Mouse (Mus musculus) midbrain, embryonic 15.5 days (tissue): Measurements from ENCODE around the gene Cntnap5a. TPM values are rescaled to one million over a fixed set of nuclear protein-coding genes. Genes with fewer than 3 reads are reported as not detected.

ENCODE experiments used
- ATAC-seq: fragments of 200-750 bp; cut with Nextera tagmentation; replicated peaks from 2 replicates; pipeline ENCODE4 v1.8.0; 2017; ENCODE audit warnings: moderate TSS enrichment
- H3K27ac ChIP-seq: fragments of 300-500 bp; sonication (generic); 2 replicates; pipeline ENCODE4 v1.5.1; 2015; ENCODE audit warnings: mild to moderate bottlenecking, inconsistent platforms
- H3K27me3 ChIP-seq: fragments of 300-500 bp; sonication (generic); replicated peaks from 2 replicates; pipeline ENCODE4 v1.6.1; 2015; ENCODE audit warnings: inconsistent platforms
- H3K36me3 ChIP-seq: fragments of 300-500 bp; sonication (generic); replicated peaks from 2 replicates; pipeline ENCODE4 v1.6.1; 2015; ENCODE audit warnings: inconsistent platforms
- H3K4me1 ChIP-seq: fragments of 300-500 bp; sonication (generic); 2 replicates; pipeline ENCODE4 v1.6.1; 2015; ENCODE audit warnings: inconsistent platforms
- H3K4me2 ChIP-seq: fragments of 300-500 bp; sonication (generic); 2 replicates; pipeline ENCODE4 v1.6.1; 2015; ENCODE audit warnings: inconsistent platforms, mild to moderate bottlenecking, moderate library complexity
- H3K4me3 ChIP-seq: fragments of 300-500 bp; sonication (generic); 2 replicates; pipeline ENCODE4 v1.5.1; 2015; ENCODE audit warnings: mild to moderate bottlenecking, inconsistent platforms
- H3K9ac ChIP-seq: fragments of 300-500 bp; sonication (generic); 2 replicates; pipeline ENCODE4 v1.6.1; 2015; ENCODE audit warnings: mild to moderate bottlenecking, inconsistent platforms
- H3K9me3 ChIP-seq: fragments of 300-500 bp; sonication (generic); 2 replicates; pipeline ENCODE4 v1.6.1; 2016; ENCODE audit warnings: inconsistent platforms
- WGBS: fragments of 180-500 bp; shearing (Covaris S2); methylation state at CpG from one replicate; pipeline ENCODE4 v1.1.7; 2015; ENCODE audit warnings: mixed read lengths; 5-methylcytosine and 5-hydroxymethylcytosine counted together
- polyA plus RNA-seq: library from polyadenylated mRNA; unstranded; fragments of >200 nt; fragmentation: Nextera tagmentation; extraction: Ambion mirVana; gene quantifications from 2 replicates; pipeline ENCODE4 v1.2.1, GENCODE M21; 2015

Cntnap5a gene
- polyA plus RNA-seq, 1 experiment from 2014 or later = 2.8 TPM

- 56% methylated on average over 1 of the region's 1 CpGs for WGBS
- Histone ChIP-seq H3K4me2 (no peak overlapping the region), H3K36me3 (no peaks in the 10 kb centered on the region), H3K27me3 (no peaks in the 10 kb centered on the region), H3K4me1 (no peaks in the 10 kb centered on the region), H3K27ac (no peak overlapping the region), H3K9me3 (no peaks in the 10 kb centered on the region), H3K9ac (no peak overlapping the region), H3K4me3 (no peak overlapping the region)
- no peak for ATAC-seq
These were observed 241.6 kb downstream of the Cntnap5a start for GRCm38 (mm10) chr1:115925953-115926665.

GRCm38 (mm10) chr1:115932045-115932444, 247.5 kb downstream of the Cntnap5a start:
- no peak for ATAC-seq
- Histone ChIP-seq H3K4me2 (no peak overlapping the region), H3K4me1 (no peaks in the 10 kb centered on the region), H3K9me3 (no peaks in the 10 kb centered on the region), H3K9ac (no peak overlapping the region), H3K4me3 (no peak overlapping the region), H3K27ac (no peak overlapping the region), H3K27me3 (no peaks in the 10 kb centered on the region), H3K36me3 (no peaks in the 10 kb centered on the region)
- WGBS = 22% methylated on average over 1 of the region's 1 CpGs

GRCm38 (mm10) chr1:115945892-115946291, 261.3 kb downstream of the Cntnap5a start:
- WGBS = 89% methylated on average over 3 of the region's 3 CpGs
- no peak overlapping the region for H3K9ac ChIP-seq
- H3K4me3 ChIP-seq = no peak overlapping the region
- no peak overlapping the region for H3K4me2 ChIP-seq
- no peaks in the 10 kb centered on the region for H3K27me3 ChIP-seq
- H3K27ac ChIP-seq = no peak overlapping the region
- no peaks in the 10 kb centered on the region for H3K9me3 ChIP-seq
- no peaks in the 10 kb centered on the region for H3K36me3 ChIP-seq
- no peaks in the 10 kb centered on the region for H3K4me1 ChIP-seq
- ATAC-seq = no peak

GRCm38 (mm10) chr1:115956528-115956927, 272.0 kb downstream of the Cntnap5a start:
- no peak overlapping the region for H3K27ac ChIP-seq
- H3K4me1 ChIP-seq = no peaks in the 10 kb centered on the region
- no peaks in the 10 kb centered on the region for H3K36me3 ChIP-seq
- no peaks in the 10 kb centered on the region for H3K9me3 ChIP-seq
- H3K27me3 ChIP-seq = no peaks in the 10 kb centered on the region
- no peak for ATAC-seq
- 92% methylated on average over 2 of the region's 2 CpGs for WGBS
- H3K9ac ChIP-seq = no peak overlapping the region
- no peak overlapping the region for H3K4me2 ChIP-seq
- H3K4me3 ChIP-seq = no peak overlapping the region

- H3K36me3 ChIP-seq = no peaks in the 10 kb centered on the region
- ATAC-seq = no peak
- 89% methylated on average over 4 of the region's 4 CpGs for WGBS
- no peaks in the 10 kb centered on the region for H3K9me3 ChIP-seq
- no peak overlapping the region for H3K9ac ChIP-seq
- H3K27ac ChIP-seq = no peak overlapping the region
- no peak overlapping the region for H3K4me2 ChIP-seq
- no peaks in the 10 kb centered on the region for H3K27me3 ChIP-seq
- H3K4me3 ChIP-seq = no peak overlapping the region
- H3K4me1 ChIP-seq = no peaks in the 10 kb centered on the region
These were observed 280.5 kb downstream of the Cntnap5a start for GRCm38 (mm10) chr1:115964993-115965575.

GRCm38 (mm10) chr1:115990204-115990603, 305.6 kb downstream of the Cntnap5a start:
- H3K4me2 ChIP-seq = no peak overlapping the region
- H3K4me1 ChIP-seq = no peaks in the 10 kb centered on the region
- WGBS = 72% methylated on average over 1 of the region's 1 CpGs
- no peak for ATAC-seq
- no peaks in the 10 kb centered on the region for H3K27me3 ChIP-seq
- H3K9ac ChIP-seq = no peak overlapping the region
- H3K27ac ChIP-seq = no peak overlapping the region
- H3K4me3 ChIP-seq = no peak overlapping the region
- no peaks in the 10 kb centered on the region for H3K36me3 ChIP-seq
- no peaks in the 10 kb centered on the region for H3K9me3 ChIP-seq

GRCm38 (mm10) chr1:116015768-116016167, 331.2 kb downstream of the Cntnap5a start:
- H3K27me3 ChIP-seq = no peaks in the 10 kb centered on the region
- H3K27ac ChIP-seq = no peak overlapping the region
- no peak overlapping the region for H3K9ac ChIP-seq
- H3K4me2 ChIP-seq = no peak overlapping the region
- no peaks in the 10 kb centered on the region for H3K4me1 ChIP-seq
- H3K36me3 ChIP-seq = no peaks in the 10 kb centered on the region
- ATAC-seq = no peak
- no peak overlapping the region for H3K4me3 ChIP-seq
- 80% methylated on average over 2 of the region's 2 CpGs for WGBS
- no peaks in the 10 kb centered on the region for H3K9me3 ChIP-seq

GRCm38 (mm10) chr1:116029653-116030052, 345.1 kb downstream of the Cntnap5a start:
- Histone ChIP-seq H3K9me3 (no peaks in the 10 kb centered on the region), H3K36me3 (no peaks in the 10 kb centered on the region), H3K27me3 (no peaks in the 10 kb centered on the region), H3K4me1 (no peaks in the 10 kb centered on the region), H3K4me3 (no peak overlapping the region), H3K27ac (no peak overlapping the region), H3K4me2 (no peak overlapping the region), H3K9ac (no peak overlapping the region)
- no peak for ATAC-seq
- 92% methylated on average over 1 of the region's 1 CpGs for WGBS

- Histone ChIP-seq H3K4me1 (peaks cover 7% of the 10 kb centered on the region), H3K4me3 (no peak overlapping the region), H3K27ac (no peak overlapping the region), H3K4me2 (no peak overlapping the region), H3K9me3 (no peaks in the 10 kb centered on the region), H3K36me3 (no peaks in the 10 kb centered on the region), H3K27me3 (no peaks in the 10 kb centered on the region), H3K9ac (no peak overlapping the region)
- no peak; the same call in 1 of the 2 replicates for ATAC-seq
- 6% methylated on average over 1 of the region's 1 CpGs for WGBS
These were observed 351.3 kb downstream of the Cntnap5a start for GRCm38 (mm10) chr1:116035897-116036296.

GRCm38 (mm10) chr1:116036894-116037293, 352.3 kb downstream of the Cntnap5a start:
- Histone ChIP-seq H3K4me3 (no peak overlapping the region), H3K4me2 (no peak overlapping the region), H3K9ac (no peak overlapping the region), H3K36me3 (no peaks in the 10 kb centered on the region), H3K27ac (no peak overlapping the region), H3K4me1 (peaks cover 7% of the 10 kb centered on the region), H3K27me3 (no peaks in the 10 kb centered on the region), H3K9me3 (no peaks in the 10 kb centered on the region)
- ATAC-seq = no peak
- WGBS = 87% methylated on average over 2 of the region's 2 CpGs

GRCm38 (mm10) chr1:116044083-116044482, 359.5 kb downstream of the Cntnap5a start:
- no peak for ATAC-seq
- Histone ChIP-seq H3K9me3 (no peaks in the 10 kb centered on the region), H3K4me1 (no peaks in the 10 kb centered on the region), H3K4me2 (no peak overlapping the region), H3K9ac (no peak overlapping the region), H3K27ac (no peak overlapping the region), H3K27me3 (no peaks in the 10 kb centered on the region), H3K36me3 (no peaks in the 10 kb centered on the region), H3K4me3 (no peak overlapping the region)
- WGBS = 70% methylated on average over 1 of the region's 1 CpGs

GRCm38 (mm10) chr1:116107010-116107723, 422.6 kb downstream of the Cntnap5a start:
- 0 out of 2 replicates have a peak, but pooled peaks have one; percentile 24 for ATAC-seq
- Histone ChIP-seq H3K27me3 (no peaks in the 10 kb centered on the region), H3K4me3 (no peak overlapping the region), H3K4me2 (no peak overlapping the region), H3K9ac (no peak overlapping the region), H3K36me3 (no peaks in the 10 kb centered on the region), H3K27ac (no peak overlapping the region), H3K9me3 (no peaks in the 10 kb centered on the region), H3K4me1 (no peaks in the 10 kb centered on the region)
- 76% methylated on average over 3 of the region's 3 CpGs for WGBS
